Mouse (Mus musculus) hematopoietic stem cell, adult 5-6 weeks (primary cell): Measurements from ENCODE around the gene Celsr1. TPM values are rescaled to one million over a fixed set of nuclear protein-coding genes. Genes with fewer than 3 reads are reported as not detected.
A peak's percentile ranks its signal among the peaks of the same experiment; 100 is the strongest.

Experiments
- ATAC-seq, 2 experiments: fragments of 125-278 bp in 1 of 2; replicated peaks in 1 of 2; 2 replicates each; pipeline ENCODE4 v1.8.0; 2016 to 2017; ENCODE audit warnings: inconsistent platforms in 2 of 2, mild to moderate bottlenecking in 2 of 2, moderate number of reproducible peaks in 2 of 2, low read depth in 1 of 2, moderate TSS enrichment in 1 of 2; ENCODE audit not compliant: low FRiP score in 2 of 2, poor library complexity in 2 of 2, severe bottlenecking in 2 of 2, insufficient read depth in 1 of 2, low TSS enrichment in 1 of 2
- total RNA-seq: library from RNA; stranded (forward); fragments of 172-1452, 232-1000 nt; gene quantifications from 2 replicates; pipeline ENCODE4 v1.2.3, GENCODE M21; 2017

Celsr1 gene
- total RNA-seq, 1 experiment from 2014 or later, result 3.0 TPM

GRCm38 (mm10) chr15:85956202-85956601 is 77.4 kb downstream of the Celsr1 start:
- peak; percentile 36 to 38; a peak in 1 of 4 replicates for ATAC-seq

- no peak for ATAC-seq
Observed at GRCm38 (mm10) chr15:85953458-85953857, 80.1 kb downstream of the Celsr1 start.

GRCm38 (mm10) chr15:85949421-85950164 is 84.0 kb downstream of the Celsr1 start:
- no peak for ATAC-seq

- no peak for ATAC-seq
Observed at GRCm38 (mm10) chr15:85947967-85948366, 85.6 kb downstream of the Celsr1 start.

- ATAC-seq, result no peak
Observed at GRCm38 (mm10) chr15:85947541-85947940, 86.0 kb downstream of the Celsr1 start.

- ATAC-seq, result no peak
Observed at GRCm38 (mm10) chr15:85935627-85936049, 97.9 kb downstream of the Celsr1 start.

- ATAC-seq, result no peak
Observed at GRCm38 (mm10) chr15:85928161-85928560, 105.4 kb downstream of the Celsr1 start.

GRCm38 (mm10) chr15:85921855-85922254 is 111.7 kb downstream of the Celsr1 start:
- no peak for ATAC-seq

GRCm38 (mm10) chr15:85919892-85920248 is 113.7 kb downstream of the Celsr1 start:
- no peak for ATAC-seq

GRCm38 (mm10) chr15:85919191-85919891 is 114.2 kb downstream of the Celsr1 start:
- no peak for ATAC-seq

- ATAC-seq, result 0 out of 4 replicates have a peak, but pooled peaks of 1 of the 2 experiments have one; percentile 40
Observed at GRCm38 (mm10) chr15:85913605-85914004, 120.0 kb downstream of the Celsr1 start.

- ATAC-seq, result peak; percentile 19 to 27; a peak in 2 of 4 replicates
Observed at GRCm38 (mm10) chr15:85909931-85910330, 123.6 kb downstream of the Celsr1 start.

- peak; percentile 23 to 26; a peak in 2 of 4 replicates for ATAC-seq
Observed at GRCm38 (mm10) chr15:85909492-85909829, 124.1 kb downstream of the Celsr1 start.

GRCm38 (mm10) chr15:85908660-85909491 is 124.7 kb downstream of the Celsr1 start:
- ATAC-seq, result peak in 1 of 2 experiments; percentile 11; a peak in 1 of 4 replicates

- ATAC-seq, result no peak
Observed at GRCm38 (mm10) chr15:85903826-85904225, 129.8 kb downstream of the Celsr1 start.

GRCm38 (mm10) chr15:85902505-85902904 is 131.1 kb downstream of the Celsr1 start:
- no peak for ATAC-seq

GRCm38 (mm10) chr15:85900801-85901200 is 132.8 kb downstream of the Celsr1 start:
- no peak for ATAC-seq

GRCm38 (mm10) chr15:85900318-85900717 is 133.3 kb downstream of the Celsr1 start:
- no peak for ATAC-seq
